Mouse (Mus musculus) embryonic facial prominence, embryonic 11.5 days (tissue): ENCODE results near the gene Ublcp1. TPM values are rescaled to one million over a fixed set of nuclear protein-coding genes. Genes with fewer than 3 reads are reported as not detected.
A peak's percentile ranks its signal among the peaks of the same experiment; 100 is the strongest.

Experiments
- ATAC-seq: fragments of 200-750 bp; cut with Nextera tagmentation; replicated peaks from 2 replicates; pipeline ENCODE4 v1.8.0; 2017; ENCODE audit warnings: low read depth; ENCODE audit not compliant: insufficient number of reproducible peaks, low FRiP score, low TSS enrichment
- DNase-seq: peaks from one replicate; pipeline ENCODE4 v3.0.0-alpha.2; 2015; ENCODE audit warnings: low spot score
- H3K27ac ChIP-seq: fragments of 300-500 bp; sonication (generic); replicated peaks from 2 replicates; pipeline ENCODE4 v1.5.1; 2014; ENCODE audit warnings: mild to moderate bottlenecking, low read depth, low read length, control low read depth
- H3K27me3 ChIP-seq: fragments of 300-500 bp; sonication (generic); 2 replicates; pipeline ENCODE4 v1.6.1; 2014; ENCODE audit warnings: mild to moderate bottlenecking, low read length, moderate library complexity, mixed read lengths; ENCODE audit not compliant: control insufficient read depth, insufficient read depth
- H3K36me3 ChIP-seq: fragments of 300-500 bp; sonication (generic); replicated peaks from 2 replicates; pipeline ENCODE4 v1.6.1; 2014; ENCODE audit warnings: low read depth, mild to moderate bottlenecking, low read length, moderate library complexity, mixed read lengths; ENCODE audit not compliant: control insufficient read depth, insufficient read depth
- H3K4me1 ChIP-seq: fragments of 300-500 bp; sonication (generic); 2 replicates; pipeline ENCODE4 v1.6.1; 2014; ENCODE audit warnings: low read length, mixed read lengths; ENCODE audit not compliant: control insufficient read depth, insufficient read depth
- H3K4me2 ChIP-seq: fragments of 300-500 bp; sonication (generic); 2 replicates; pipeline ENCODE4 v1.6.1; 2014; ENCODE audit warnings: low read depth, mild to moderate bottlenecking, control low read depth, low read length, moderate library complexity
- H3K4me3 ChIP-seq: fragments of 300-500 bp; sonication (generic); 2 replicates; pipeline ENCODE4 v1.5.1; 2014; ENCODE audit warnings: low read depth, low read length, control low read depth
- H3K9ac ChIP-seq: fragments of 300-500 bp; sonication (generic); replicated peaks from 2 replicates; pipeline ENCODE4 v1.6.1; 2014; ENCODE audit warnings: mild to moderate bottlenecking, control low read depth, low read length
- H3K9me3 ChIP-seq: fragments of 300-500 bp; sonication (generic); replicated peaks from 2 replicates; pipeline ENCODE4 v1.6.1; 2016; ENCODE audit warnings: mild to moderate bottlenecking, low read length, inconsistent platforms, mixed read lengths; ENCODE audit not compliant: control insufficient read depth
- WGBS: fragments of 180-500 bp; shearing (Covaris S2); extraction: QIAGEN DNeasy Blood & Tissue Kit; methylation state at CpG from one replicate; pipeline ENCODE4 v1.1.7; 2014; 5-methylcytosine and 5-hydroxymethylcytosine counted together
- polyA plus RNA-seq: library from polyadenylated mRNA; unstranded; fragments of >200 nt; fragmentation: Nextera tagmentation; extraction: Ambion mirVana; gene quantifications from 2 replicates; pipeline ENCODE4 v1.2.1, GENCODE M21; 2014

Ublcp1 gene
- polyA plus RNA-seq = 77.1 and 80.9 TPM in 2 replicates

DNA sequence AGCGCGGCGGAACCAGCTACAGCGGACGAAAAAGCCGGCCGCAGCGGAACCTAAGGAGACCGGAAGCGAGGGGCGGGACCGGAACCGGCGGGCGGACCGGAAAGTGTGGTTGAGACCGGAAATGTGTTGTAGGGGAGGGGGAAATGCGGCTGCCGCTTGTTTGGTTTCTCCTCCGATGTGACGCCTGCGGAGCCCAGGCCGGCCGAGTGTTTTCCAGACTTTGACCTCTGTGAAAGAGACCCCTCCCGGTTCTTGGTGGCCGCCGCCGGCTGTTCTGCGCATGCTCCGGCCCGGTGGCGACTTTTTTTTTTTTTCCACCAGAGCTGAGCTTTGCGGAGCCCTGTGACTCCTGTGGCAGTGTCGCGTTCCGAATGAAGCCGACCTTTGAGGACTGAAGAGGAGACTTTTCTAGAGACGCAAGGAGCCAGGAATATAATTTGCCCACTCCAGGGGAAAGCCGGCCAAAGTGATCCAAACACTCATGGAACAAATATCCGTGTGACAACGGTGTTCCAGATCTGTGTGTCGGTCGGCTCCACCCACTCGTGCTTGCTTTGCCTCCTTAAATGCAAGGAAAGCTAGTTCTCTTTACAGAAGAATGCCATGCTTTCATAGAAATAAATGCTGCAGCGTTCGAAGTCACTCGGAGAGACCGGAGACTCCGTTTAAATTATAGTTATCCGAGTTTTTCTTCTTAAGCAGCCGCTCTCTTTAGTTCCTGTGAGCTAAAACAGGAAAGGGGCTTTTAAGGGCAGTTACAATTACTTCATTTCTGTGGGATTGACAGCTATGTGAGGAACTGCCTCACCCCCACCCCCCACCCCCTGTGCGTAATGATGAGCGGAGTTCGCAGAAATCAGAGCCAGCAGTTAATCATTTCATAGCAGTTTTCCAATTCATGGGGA is at the start of gene Ublcp1:
TSS of gene Ublcp1 (minus strand) at position 67 of the 905 bp plus-strand sequence.
- Histone ChIP-seq H3K9me3 (no peaks in the 10 kb centered on the region), H3K27me3 (no peaks in the 10 kb centered on the region), H3K4me3 (peak within 1 kb of the TSS; percentile 87), H3K36me3 (no peaks in the 10 kb centered on the region), H3K27ac (peak within 1 kb of the TSS; percentile 75), H3K4me1 (no peaks in the 10 kb centered on the region), H3K4me2 (peak within 1 kb of the TSS; percentile 81), H3K9ac (peak within 1 kb of the TSS; percentile 88)
- WGBS = under 1% methylated on average over 54 of the region's 54 CpGs
- DNase-seq (peak; percentile 95), ATAC-seq (peak; percentile 91)

DNA sequence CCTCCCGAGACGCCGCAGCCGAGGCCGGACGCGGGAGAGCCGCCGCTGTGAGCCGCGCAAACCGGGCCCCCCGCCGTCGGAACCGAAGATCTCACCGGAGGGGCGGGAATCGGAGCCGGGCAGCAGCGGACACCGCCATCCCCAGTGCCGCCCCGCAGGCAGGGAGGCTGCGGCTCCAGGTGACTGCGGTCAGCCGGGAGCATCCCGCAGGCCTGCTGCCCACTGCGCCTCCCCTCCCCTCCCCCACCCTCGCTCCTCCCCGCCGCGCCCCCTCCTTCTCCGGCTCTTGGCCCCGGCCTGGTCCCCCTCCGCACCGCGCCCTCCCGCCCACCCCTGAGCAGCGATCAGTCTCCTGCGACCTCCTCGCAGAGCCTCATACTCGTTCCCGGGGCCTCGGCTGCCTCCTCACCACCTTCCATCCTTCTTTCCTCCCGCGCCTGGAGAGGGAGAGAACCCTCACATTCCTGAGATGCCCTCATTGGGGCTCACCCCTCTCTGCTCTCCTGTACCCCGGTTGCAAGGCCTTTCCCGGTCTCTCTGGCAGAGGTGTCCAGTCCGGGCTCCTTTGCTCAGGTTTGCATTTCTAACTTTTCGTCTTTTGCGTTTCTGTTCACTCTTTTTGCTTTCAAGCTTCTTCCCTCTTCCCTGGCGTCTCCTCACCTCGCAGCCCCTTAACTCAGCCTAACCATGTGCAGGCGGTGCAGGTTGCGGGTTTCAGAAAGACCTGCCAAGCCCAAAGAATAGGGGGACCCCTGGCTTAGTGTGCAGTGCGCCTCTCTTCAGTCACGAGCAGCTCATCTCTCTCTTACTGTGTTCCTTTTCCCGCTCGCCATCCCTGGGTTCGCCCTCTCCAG is 49.0 kb upstream of the Ublcp1 start:
- WGBS = 0% methylated on average over 44 of the region's 61 CpGs
- Histone ChIP-seq H3K4me3 (peak overlapping the region; percentile 94), H3K27ac (peak overlapping the region; percentile 87), H3K9me3 (no peaks in the 10 kb centered on the region), H3K4me2 (peak overlapping the region; percentile 74), H3K36me3 (no peaks in the 10 kb centered on the region), H3K9ac (peak overlapping the region; percentile 96), H3K27me3 (no peaks in the 10 kb centered on the region), H3K4me1 (no peaks in the 10 kb centered on the region)
- ATAC-seq (peak; percentile 71), DNase-seq (peak; percentile 64)

DNA sequence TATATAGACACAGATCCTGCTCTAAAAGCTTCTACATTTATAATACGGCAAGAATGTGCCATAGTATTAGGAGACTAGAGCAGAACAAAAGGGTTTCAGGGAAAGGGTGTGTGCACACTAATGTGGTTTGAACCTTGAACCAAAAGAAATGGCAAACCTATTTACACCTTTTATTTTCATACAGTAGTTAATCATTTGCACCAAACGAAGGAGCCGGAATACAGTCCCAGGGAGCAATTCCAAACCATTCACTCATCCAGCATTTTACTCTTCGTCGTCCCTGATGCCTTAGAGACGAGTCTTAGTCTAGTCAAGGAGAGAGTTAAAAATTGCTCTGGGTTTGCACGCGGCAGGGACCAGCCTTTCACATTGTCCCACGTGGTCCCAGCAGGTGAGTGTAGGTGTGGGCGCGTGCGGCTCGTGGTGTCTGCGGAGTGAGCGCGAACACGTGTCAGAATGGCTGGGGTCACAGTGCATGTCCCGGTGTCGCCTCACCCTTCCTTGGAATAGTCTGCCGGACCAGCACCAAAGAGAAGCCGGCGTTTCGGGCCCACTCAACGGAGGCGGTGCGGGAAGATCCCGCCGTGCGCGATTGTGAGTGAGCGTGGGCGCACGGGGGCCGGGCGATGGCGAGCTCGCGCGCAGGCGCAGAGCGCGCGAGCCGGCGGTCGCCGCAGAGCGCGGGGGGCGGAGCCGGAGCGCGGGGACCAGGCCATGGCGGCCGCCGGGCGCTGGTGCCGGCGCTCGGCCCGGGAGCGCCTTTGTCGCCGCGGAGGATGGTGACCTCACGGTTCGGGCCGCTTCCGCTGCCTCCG is 48.2 kb upstream of the Ublcp1 start, which contains the start of gene Rnf145:
TSS of gene Rnf145 (plus strand) at position 684 of the 815 bp plus-strand sequence.
- peak within 1 kb of the TSS; percentile 74 for H3K4me2 ChIP-seq
- no peaks in the 10 kb centered on the region for H3K36me3 ChIP-seq
- no peaks in the 10 kb centered on the region for H3K4me1 ChIP-seq
- no peaks in the 10 kb centered on the region for H3K27me3 ChIP-seq
- no peaks in the 10 kb centered on the region for H3K9me3 ChIP-seq
- WGBS = under 1% methylated on average over 62 of the region's 70 CpGs
- peak; percentile 84 for ATAC-seq
- peak within 1 kb of the TSS; percentile 96 for H3K9ac ChIP-seq
- peak within 1 kb of the TSS; percentile 87 for H3K27ac ChIP-seq
- peak; percentile 76 for DNase-seq
- peak within 1 kb of the TSS; percentile 94 for H3K4me3 ChIP-seq

- Histone ChIP-seq H3K4me1 (no peaks in the 10 kb centered on the region), H3K36me3 (no peaks in the 10 kb centered on the region), H3K4me2 (peak overlapping the region; percentile 74; the same call in 1 of the 2 replicates), H3K9me3 (no peaks in the 10 kb centered on the region), H3K27ac (no peak overlapping the region), H3K9ac (no peak overlapping the region), H3K4me3 (peak overlapping the region; percentile 94), H3K27me3 (no peaks in the 10 kb centered on the region)
- WGBS = 47% methylated on average over 6 of the region's 6 CpGs
- DNase-seq (no peak), ATAC-seq (no peak)
Observed at GRCm38 (mm10) chr11:44517561-44518280, 47.4 kb upstream of the Ublcp1 start.

GRCm38 (mm10) chr11:44516362-44516761 is 46.1 kb upstream of the Ublcp1 start:
- no peaks in the 10 kb centered on the region for H3K27me3 ChIP-seq
- H3K27ac ChIP-seq = no peak overlapping the region
- no peaks in the 10 kb centered on the region for H3K9me3 ChIP-seq
- no peak overlapping the region for H3K9ac ChIP-seq
- WGBS = 20% methylated on average over 1 of the region's 1 CpGs
- H3K4me2 ChIP-seq = no peak overlapping the region
- DNase-seq (no peak), ATAC-seq (no peak)
- H3K4me3 ChIP-seq = no peak overlapping the region
- no peaks in the 10 kb centered on the region for H3K4me1 ChIP-seq
- H3K36me3 ChIP-seq = no peaks in the 10 kb centered on the region

- H3K27ac ChIP-seq = no peak overlapping the region
- no peaks in the 10 kb centered on the region for H3K36me3 ChIP-seq
- no peak overlapping the region for H3K4me2 ChIP-seq
- DNase-seq (no peak), ATAC-seq (no peak)
- H3K4me1 ChIP-seq = no peaks in the 10 kb centered on the region
- H3K9me3 ChIP-seq = no peaks in the 10 kb centered on the region
- H3K4me3 ChIP-seq = no peak overlapping the region
- H3K9ac ChIP-seq = no peak overlapping the region
- no peaks in the 10 kb centered on the region for H3K27me3 ChIP-seq
- 66% methylated on average over 2 of the region's 2 CpGs for WGBS
Observed at GRCm38 (mm10) chr11:44514666-44515065, 44.4 kb upstream of the Ublcp1 start.

- Histone ChIP-seq H3K27me3 (no peaks in the 10 kb centered on the region), H3K9ac (no peak overlapping the region), H3K4me1 (no peaks in the 10 kb centered on the region), H3K27ac (no peak overlapping the region), H3K4me3 (no peak overlapping the region), H3K4me2 (no peak overlapping the region), H3K36me3 (no peaks in the 10 kb centered on the region), H3K9me3 (no peaks in the 10 kb centered on the region)
- DNase-seq (no peak), ATAC-seq (no peak)
- 75% methylated on average over 2 of the region's 2 CpGs for WGBS
Observed at GRCm38 (mm10) chr11:44513026-44513422, 42.7 kb upstream of the Ublcp1 start.
